Mouse (Mus musculus): Measurements from ENCODE around the gene Gng2. TPM values are rescaled to one million over a fixed set of nuclear protein-coding genes. Genes with fewer than 3 reads are reported as not detected.

Gene Gng2
- polyA plus RNA-seq, 1 experiment = 117 TPM

DNA sequence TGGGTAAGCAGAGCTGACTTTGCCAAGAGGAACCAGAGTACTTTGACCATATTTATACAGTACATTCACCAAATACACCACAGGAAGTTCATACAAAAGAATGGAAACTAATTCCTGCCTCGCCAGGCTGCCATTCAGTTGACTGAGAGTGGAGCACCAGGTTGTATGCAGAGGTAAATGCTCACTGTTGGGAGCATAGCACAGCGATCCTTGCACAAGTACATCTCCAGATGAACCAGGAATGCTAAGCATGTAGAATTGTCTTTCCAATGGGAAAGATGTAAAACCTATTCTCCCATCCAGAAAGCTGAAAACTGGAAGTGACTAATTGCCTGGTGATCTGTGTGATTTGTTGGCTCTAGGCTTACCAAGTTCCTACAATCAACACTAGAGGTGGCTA lies 61.1 kb downstream of the Gng2 start:
- Histone ChIP-seq H3K9me3 (replicated peaks; ENCODE audit: control insufficient read depth, insufficient read depth, low read length, poor library complexity, severe bottlenecking) (no peaks in the 10 kb centered on the region), H3K4me3 (ENCODE audit: low read depth, low read length) (no peak overlapping the region), H3K36me3 (ENCODE audit: control insufficient read depth, insufficient read depth, low read length, poor library complexity, severe bottlenecking) (0 out of 2 replicates have a peak, but pooled peaks cover 2% of the 10 kb centered on the region), H3K4me1 (ENCODE audit: control insufficient read depth, insufficient read depth, low read length) (no peaks in the 10 kb centered on the region), H3K27ac (ENCODE audit: insufficient read depth, low read length) (no peak overlapping the region), H3K27me3 (ENCODE audit: control insufficient read depth, insufficient read depth, low read length, poor library complexity, severe bottlenecking) (no peaks in the 10 kb centered on the region), H3K9ac (ENCODE audit: low read depth, poor library complexity, severe bottlenecking) (no peak overlapping the region)
- TF ChIP-seq CTCF (IDR thresholded peaks at IDR 0.05; ENCODE audit: low read depth, low read length) = no peak
- no peak for TF ChIP-seq POLR2A (IDR thresholded peaks at IDR 0.05; ENCODE audit: insufficient read depth, low read length)
- no peak for TF ChIP-seq EP300 (IDR thresholded peaks at IDR 0.05; ENCODE audit: insufficient read depth, low read depth, low read length)

GRCm38 (mm10) chr14:19912891-19913290 lies 64.5 kb downstream of the Gng2 start:
- Histone ChIP-seq H3K4me3 (ENCODE audit: low read depth, low read length) (no peak overlapping the region), H3K9me3 (replicated peaks; ENCODE audit: control insufficient read depth, insufficient read depth, low read length, poor library complexity, severe bottlenecking) (no peaks in the 10 kb centered on the region), H3K9ac (ENCODE audit: low read depth, poor library complexity, severe bottlenecking) (no peak overlapping the region), H3K4me1 (ENCODE audit: control insufficient read depth, insufficient read depth, low read length) (peaks cover 2% of the 10 kb centered on the region), H3K36me3 (ENCODE audit: control insufficient read depth, insufficient read depth, low read length, poor library complexity, severe bottlenecking) (0 out of 2 replicates have a peak, but pooled peaks cover 2% of the 10 kb centered on the region), H3K27ac (ENCODE audit: insufficient read depth, low read length) (no peak overlapping the region), H3K27me3 (ENCODE audit: control insufficient read depth, insufficient read depth, low read length, poor library complexity, severe bottlenecking) (no peaks in the 10 kb centered on the region)
- TF ChIP-seq EP300 (IDR thresholded peaks at IDR 0.05; ENCODE audit: insufficient read depth, low read depth, low read length) (no peak), CTCF (IDR thresholded peaks at IDR 0.05; ENCODE audit: low read depth, low read length) (no peak), POLR2A (IDR thresholded peaks at IDR 0.05; ENCODE audit: insufficient read depth, low read length) (no peak)

DNA sequence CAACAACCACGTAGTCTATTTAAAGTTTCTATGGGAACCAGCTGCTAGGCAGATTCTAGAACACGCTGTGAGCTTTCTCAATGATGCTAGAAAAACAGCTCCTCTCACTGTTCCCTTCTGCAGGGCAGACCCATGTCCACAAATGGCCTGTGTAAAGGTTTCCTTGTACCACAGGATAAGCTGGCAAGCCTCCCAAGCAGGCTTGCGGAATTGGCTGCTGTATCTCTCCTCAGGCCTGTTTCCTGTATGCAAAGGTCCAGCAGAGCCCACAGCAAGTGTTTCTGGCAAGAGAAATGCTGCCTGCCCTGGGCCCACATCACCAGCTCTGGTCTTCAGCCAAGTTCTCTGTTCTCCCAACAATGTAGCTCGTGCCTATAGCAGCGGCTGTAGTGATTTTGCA lies 71.8 kb downstream of the Gng2 start:
- Histone ChIP-seq H3K36me3 (ENCODE audit: control insufficient read depth, insufficient read depth, low read length, poor library complexity, severe bottlenecking) (no peaks in the 10 kb centered on the region), H3K27me3 (ENCODE audit: control insufficient read depth, insufficient read depth, low read length, poor library complexity, severe bottlenecking) (no peaks in the 10 kb centered on the region), H3K4me1 (ENCODE audit: control insufficient read depth, insufficient read depth, low read length) (peaks cover 2% of the 10 kb centered on the region), H3K9ac (ENCODE audit: low read depth, poor library complexity, severe bottlenecking) (no peak overlapping the region), H3K4me3 (ENCODE audit: low read depth, low read length) (no peak overlapping the region), H3K27ac (ENCODE audit: insufficient read depth, low read length) (no peak overlapping the region), H3K9me3 (replicated peaks; ENCODE audit: control insufficient read depth, insufficient read depth, low read length, poor library complexity, severe bottlenecking) (no peaks in the 10 kb centered on the region)
- TF ChIP-seq POLR2A (IDR thresholded peaks at IDR 0.05; ENCODE audit: insufficient read depth, low read length) (no peak), EP300 (IDR thresholded peaks at IDR 0.05; ENCODE audit: insufficient read depth, low read depth, low read length) (no peak), CTCF (IDR thresholded peaks at IDR 0.05; ENCODE audit: low read depth, low read length) (no peak)

DNA sequence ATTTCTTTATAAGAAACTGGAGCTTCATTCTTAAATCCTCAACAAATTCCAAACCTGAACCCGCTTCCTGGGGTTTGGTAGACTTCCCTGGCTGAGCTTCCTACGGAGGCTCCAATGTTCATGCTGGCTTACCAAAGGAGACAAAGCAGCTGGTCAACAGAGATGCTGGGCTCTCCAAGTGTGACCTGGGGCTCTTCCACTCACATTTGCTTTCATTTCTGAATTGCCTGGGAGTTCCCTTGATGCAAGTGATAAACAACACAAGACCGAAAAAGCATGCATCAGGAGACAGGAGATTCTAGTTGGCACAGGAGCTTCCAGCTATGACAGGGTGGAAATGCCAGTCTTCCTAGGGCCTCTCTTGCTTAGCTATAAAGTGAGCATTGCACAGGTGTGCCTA lies 72.6 kb downstream of the Gng2 start:
- no peak overlapping the region for H3K9ac ChIP-seq (ENCODE audit: low read depth, poor library complexity, severe bottlenecking)
- no peaks in the 10 kb centered on the region for H3K27me3 ChIP-seq (ENCODE audit: control insufficient read depth, insufficient read depth, low read length, poor library complexity, severe bottlenecking)
- no peak overlapping the region for H3K27ac ChIP-seq (ENCODE audit: insufficient read depth, low read length)
- TF ChIP-seq CTCF (IDR thresholded peaks at IDR 0.05; ENCODE audit: low read depth, low read length) (no peak), EP300 (IDR thresholded peaks at IDR 0.05; ENCODE audit: insufficient read depth, low read depth, low read length) (no peak), POLR2A (IDR thresholded peaks at IDR 0.05; ENCODE audit: insufficient read depth, low read length) (no peak)
- no peaks in the 10 kb centered on the region for H3K4me1 ChIP-seq (ENCODE audit: control insufficient read depth, insufficient read depth, low read length)
- no peaks in the 10 kb centered on the region for H3K9me3 ChIP-seq (replicated peaks; ENCODE audit: control insufficient read depth, insufficient read depth, low read length, poor library complexity, severe bottlenecking)
- H3K36me3 ChIP-seq (ENCODE audit: control insufficient read depth, insufficient read depth, low read length, poor library complexity, severe bottlenecking) = no peaks in the 10 kb centered on the region
- no peak overlapping the region for H3K4me3 ChIP-seq (ENCODE audit: low read depth, low read length)

DNA sequence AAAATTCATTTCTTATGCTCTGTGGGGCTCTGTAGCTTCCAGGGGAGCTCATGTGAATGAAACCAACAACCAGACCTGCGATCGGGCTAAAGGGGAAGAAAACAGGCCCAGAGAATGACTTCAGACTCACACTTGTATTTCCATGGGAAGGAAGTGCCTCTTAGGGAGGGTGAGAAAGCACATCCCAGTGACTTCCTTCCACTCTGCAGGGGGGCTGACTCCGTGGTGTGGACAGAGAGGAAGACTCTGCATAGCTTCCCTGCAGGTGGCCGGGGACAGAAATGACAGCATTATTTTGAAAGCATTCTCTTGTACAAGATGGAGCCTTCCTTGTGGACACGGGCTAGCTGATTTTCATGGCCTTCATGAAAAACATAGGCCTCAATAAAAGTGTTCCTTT lies 73.4 kb downstream of the Gng2 start:
- no peak for TF ChIP-seq CTCF (IDR thresholded peaks at IDR 0.05; ENCODE audit: low read depth, low read length)
- TF ChIP-seq EP300 (IDR thresholded peaks at IDR 0.05; ENCODE audit: insufficient read depth, low read depth, low read length) = no peak
- no peak for TF ChIP-seq POLR2A (IDR thresholded peaks at IDR 0.05; ENCODE audit: insufficient read depth, low read length)

GRCm38 (mm10) chr14:19900492-19900891 lies 76.9 kb downstream of the Gng2 start:
- Histone ChIP-seq H3K9me3 (replicated peaks; ENCODE audit: control insufficient read depth, insufficient read depth, low read length, poor library complexity, severe bottlenecking) (no peaks in the 10 kb centered on the region), H3K4me3 (ENCODE audit: low read depth, low read length) (no peak overlapping the region), H3K4me1 (ENCODE audit: control insufficient read depth, insufficient read depth, low read length) (no peaks in the 10 kb centered on the region), H3K9ac (ENCODE audit: low read depth, poor library complexity, severe bottlenecking) (no peak overlapping the region), H3K27ac (ENCODE audit: insufficient read depth, low read length) (no peak overlapping the region), H3K27me3 (ENCODE audit: control insufficient read depth, insufficient read depth, low read length, poor library complexity, severe bottlenecking) (no peaks in the 10 kb centered on the region), H3K36me3 (ENCODE audit: control insufficient read depth, insufficient read depth, low read length, poor library complexity, severe bottlenecking) (no peaks in the 10 kb centered on the region)
- TF ChIP-seq EP300 (IDR thresholded peaks at IDR 0.05; ENCODE audit: insufficient read depth, low read depth, low read length) = no peak
- TF ChIP-seq CTCF (IDR thresholded peaks at IDR 0.05; ENCODE audit: low read depth, low read length) = no peak
- TF ChIP-seq POLR2A (IDR thresholded peaks at IDR 0.05; ENCODE audit: insufficient read depth, low read length) = no peak

More for the DNA sequence above, 73.4 kb downstream of the Gng2 start:
- H3K9me3 ChIP-seq (replicated peaks; ENCODE audit: control insufficient read depth, insufficient read depth, low read length, poor library complexity, severe bottlenecking) = no peaks in the 10 kb centered on the region
- H3K9ac ChIP-seq (ENCODE audit: low read depth, poor library complexity, severe bottlenecking) = no peak overlapping the region
- H3K27me3 ChIP-seq (ENCODE audit: control insufficient read depth, insufficient read depth, low read length, poor library complexity, severe bottlenecking) = no peaks in the 10 kb centered on the region
- no peaks in the 10 kb centered on the region for H3K4me1 ChIP-seq (ENCODE audit: control insufficient read depth, insufficient read depth, low read length)
- H3K4me3 ChIP-seq (ENCODE audit: low read depth, low read length) = no peak overlapping the region
- no peak overlapping the region for H3K27ac ChIP-seq (ENCODE audit: insufficient read depth, low read length)
- no peaks in the 10 kb centered on the region for H3K36me3 ChIP-seq (ENCODE audit: control insufficient read depth, insufficient read depth, low read length, poor library complexity, severe bottlenecking)

Measured in ES-Bruce4 (cell line).